Comparison of ENCODE assay signal across 8 mouse cellular contexts in genomic region chr1:34432776-34433481, GRCm38 (mm10). TPM values are rescaled to one million over a fixed set of nuclear protein-coding genes. Genes with fewer than 3 reads are reported as not detected.
A peak's percentile ranks its signal among the peaks of the same experiment; 100 is the strongest.
DNase-seq lines count a peak whose midpoint lies in the region; ATAC-seq and TF ChIP-seq lines count a peak whose summit lies in the region.

No protein-coding gene starts in this region.

- ATAC-seq in forebrain, embryonic 16.5 days = peak; percentile 39
- ATAC-seq in liver, embryonic 12.5 days = peak; percentile 28; the same call in 1 of the 2 replicates

- H3K9me3 ChIP-seq in forebrain, embryonic 16.5 days (ENCODE audit: control insufficient read depth, low read length) = peaks cover 35% of the 10 kb centered on the region
- peaks cover 35% of the 10 kb centered on the region for H3K9me3 ChIP-seq in liver, embryonic 12.5 days (replicated peaks)

- H3K27me3 ChIP-seq in forebrain, embryonic 16.5 days (replicated peaks; ENCODE audit: control insufficient read depth, insufficient read depth, low read length) = no peaks in the 10 kb centered on the region
- no peaks in the 10 kb centered on the region for H3K27me3 ChIP-seq in liver, embryonic 12.5 days (replicated peaks)

- DNase-seq in layer of hippocampus, adult 2 months (ENCODE audit: low spot score in 2 of 2) = peak in 1 of 2 experiments; percentile 34
- no peak for DNase-seq in layer of hippocampus, adult 9-11 months
- DNase-seq in brain, adult 2 months (ENCODE audit: low read depth, low spot score) = peak; percentile 86
- peak; percentile 77 for DNase-seq in induced T-regulatory cell, adult 2 months (ENCODE audit: low read depth)
- DNase-seq in naive thymus-derived CD4-positive, alpha-beta T cell, adult 2 months (ENCODE audit: low read depth) = peak; percentile 71
- DNase-seq in thymus, postnatal 14 days = peak; percentile 56

- peak overlapping the region; percentile 60 for H3K9ac ChIP-seq in forebrain, embryonic 16.5 days (replicated peaks; ENCODE audit: low read depth, low read length)
- H3K9ac ChIP-seq in liver, embryonic 12.5 days = peak overlapping the region; percentile 62

- H3K4me3 ChIP-seq in layer of hippocampus, adult 2 months = peak overlapping the region; percentile 57
- H3K4me3 ChIP-seq in forebrain, embryonic 16.5 days (replicated peaks; ENCODE audit: low read length) = peak overlapping the region; percentile 47
- H3K4me3 ChIP-seq in liver, embryonic 12.5 days = peak overlapping the region; percentile 72

- peaks cover 18% of the 10 kb centered on the region for H3K4me1 ChIP-seq in forebrain, embryonic 16.5 days (replicated peaks; ENCODE audit: control insufficient read depth, insufficient read depth, low read length)
- peaks cover 29% of the 10 kb centered on the region for H3K4me1 ChIP-seq in liver, embryonic 12.5 days

- peak overlapping the region; percentile 54 for H3K4me2 ChIP-seq in forebrain, embryonic 16.5 days (ENCODE audit: low read length)
- peak overlapping the region; percentile 74 for H3K4me2 ChIP-seq in liver, embryonic 12.5 days

- TF ChIP-seq CTCF in layer of hippocampus, adult 2 months (conservative IDR thresholded peaks at IDR 0.05) = no peak

- H3K27ac ChIP-seq in layer of hippocampus, adult 2 months = peak overlapping the region; percentile 67
- peak overlapping the region; percentile 64 for H3K27ac ChIP-seq in forebrain, embryonic 16.5 days (ENCODE audit: low read length)
- peak overlapping the region; percentile 50; the same call in 1 of the 2 replicates for H3K27ac ChIP-seq in liver, embryonic 12.5 days

- 3% methylated on average over 35 of the region's 35 CpGs for WGBS in forebrain, embryonic 16.5 days
- 24% methylated on average over 35 of the region's 35 CpGs for WGBS in liver, embryonic 12.5 days (ENCODE audit: insufficient replicate concordance)

- peaks cover 17% of the 10 kb centered on the region for H3K36me3 ChIP-seq in forebrain, embryonic 16.5 days (ENCODE audit: control insufficient read depth, insufficient read depth)
- H3K36me3 ChIP-seq in liver, embryonic 12.5 days = peaks cover 29% of the 10 kb centered on the region

RNA-seq across cellular contexts. Expression of gene Ccdc115, which starts 6.5 kb away (rescaled TPM):
- total RNA-seq in layer of hippocampus, adult 2 months (2021) = 10 to 100 TPM; 19.2 to 20.3 TPM
- 67.4 and 73.6 TPM in 2 replicates for polyA plus RNA-seq in forebrain, embryonic 16.5 days (2015; fragmentation: Nextera tagmentation; extraction: Ambion mirVana)
- 34.3 and 35.1 TPM in 2 replicates for polyA plus RNA-seq in liver, embryonic 12.5 days (2016; fragmentation: Nextera tagmentation; extraction: Ambion mirVana)

RNA-seq across cellular contexts. Expression of gene Imp4, which starts 6.7 kb away (rescaled TPM):
- 10 to 100 TPM; 34.5 to 36.6 TPM for total RNA-seq in layer of hippocampus, adult 2 months (2021)
- polyA plus RNA-seq in forebrain, embryonic 16.5 days (2015; fragmentation: Nextera tagmentation; extraction: Ambion mirVana) = 58.8 and 65.6 TPM in 2 replicates
- 96.4 and 100 TPM in 2 replicates for polyA plus RNA-seq in liver, embryonic 12.5 days (2016; fragmentation: Nextera tagmentation; extraction: Ambion mirVana)

RNA-seq across cellular contexts. Expression of gene Ptpn18, which starts 26.6 kb away (rescaled TPM):
- total RNA-seq in layer of hippocampus, adult 2 months (2021) = 1 to 10 TPM; 5.0 to 6.3 TPM
- 4.0 and 4.2 TPM in 2 replicates for polyA plus RNA-seq in forebrain, embryonic 16.5 days (2015; fragmentation: Nextera tagmentation; extraction: Ambion mirVana)
- 18.6 and 19.1 TPM in 2 replicates for polyA plus RNA-seq in liver, embryonic 12.5 days (2016; fragmentation: Nextera tagmentation; extraction: Ambion mirVana)
